Mouse (Mus musculus): ENCODE results near the gene Nebl.

GRCm38 (mm10) chr2:17575648-17576047 is 155.6 kb downstream of the Nebl start:
- TF ChIP-seq POLR2A (IDR thresholded peaks at IDR 0.05; ENCODE audit: control insufficient read depth, low read depth, low read length) (no peak), CTCF (IDR thresholded peaks at IDR 0.05; ENCODE audit: control insufficient read depth, insufficient read depth, insufficient replicate concordance, low read depth, low read length) (no peak)
